In the genomic region with DNA sequence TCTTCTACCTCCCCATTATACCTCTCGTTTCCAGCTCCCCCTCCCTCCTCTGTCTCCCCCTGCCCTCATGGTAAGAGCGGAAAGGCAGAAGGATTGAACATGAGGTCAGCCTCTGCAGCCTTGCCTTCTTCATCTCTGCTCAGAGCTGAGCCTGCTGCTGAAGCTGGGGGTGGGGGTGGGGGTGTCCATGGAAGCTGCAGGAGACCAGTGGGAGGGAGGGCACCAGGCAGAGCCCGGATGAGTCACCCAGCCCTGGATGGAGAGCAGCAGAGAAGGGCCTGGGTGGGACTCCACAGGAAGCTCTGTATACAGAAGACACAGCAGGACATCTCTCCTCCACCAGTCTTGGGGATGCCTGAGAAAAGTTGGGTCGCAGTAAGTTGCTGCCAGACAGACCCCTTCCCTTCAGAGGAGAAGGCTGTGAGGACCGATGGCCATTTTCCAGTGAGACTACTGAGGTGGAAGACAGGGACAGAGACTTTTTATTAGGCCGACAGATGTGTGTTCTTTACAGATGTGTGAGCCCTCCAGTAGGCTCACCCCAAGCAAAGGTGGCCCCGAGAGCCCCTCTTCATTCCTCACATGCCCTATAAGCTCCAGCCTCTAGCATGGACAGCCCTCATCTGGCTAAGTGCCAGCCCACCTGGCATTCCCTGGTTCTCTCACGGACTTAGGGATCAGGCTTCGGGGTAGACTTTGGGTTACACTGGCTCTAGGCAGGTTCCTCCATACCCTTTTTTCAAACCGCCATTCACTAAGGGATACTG, we compare ENCODE assay signal across 11 mouse cellular contexts. TPM values are rescaled to one million over a fixed set of nuclear protein-coding genes. Genes with fewer than 3 reads are reported as not detected.
A peak's percentile ranks its signal among the peaks of the same experiment; 100 is the strongest.
DNase-seq lines count a peak whose midpoint lies in the region; ATAC-seq and TF ChIP-seq lines count a peak whose summit lies in the region.
"Had no signal": no experiment of that assay in that cellular context is flagged by ENCODE, and none has a peak within 500 bp of the region (broad histone marks: within the 10 kb centered on the region; RNA-seq: fewer than 3 reads in every experiment).

No protein-coding gene starts in this region.

- H3K4me2 ChIP-seq in heart, embryonic 13.5 days = no peak overlapping the region
- H3K4me2 ChIP-seq in heart, embryonic 11.5 days = no peak overlapping the region
- no peak overlapping the region for H3K4me2 ChIP-seq in midbrain, embryonic 11.5 days
- no peak overlapping the region for H3K4me2 ChIP-seq in midbrain, postnatal 0 days (ENCODE audit: low read depth, low read length, poor library complexity, severe bottlenecking)
- no peak overlapping the region for H3K4me2 ChIP-seq in stomach, embryonic 16.5 days (ENCODE audit: low read depth, low read length)
- H3K4me2 ChIP-seq: hindbrain, embryonic 15.5 days; kidney, embryonic 15.5 days had no signal

- H3K4me1 ChIP-seq in heart, embryonic 13.5 days = peaks cover 33% of the 10 kb centered on the region
- H3K4me1 ChIP-seq in heart, embryonic 11.5 days (ENCODE audit: control insufficient read depth, insufficient read depth, low read length) = peaks cover 20% of the 10 kb centered on the region
- H3K4me1 ChIP-seq in midbrain, embryonic 11.5 days (ENCODE audit: control insufficient read depth, insufficient read depth, low read length) = no peaks in the 10 kb centered on the region
- H3K4me1 ChIP-seq in midbrain, postnatal 0 days (ENCODE audit: insufficient read depth, low read length) = 0 out of 2 replicates have a peak, but pooled peaks cover 2% of the 10 kb centered on the region
- H3K4me1 ChIP-seq in stomach, embryonic 16.5 days (ENCODE audit: control insufficient read depth, insufficient read depth, low read length) = peaks cover 28% of the 10 kb centered on the region

- peak; percentile 67 for DNase-seq in midbrain, embryonic 11.5 days (ENCODE audit: low spot score, missing footprints)
- DNase-seq in midbrain, postnatal 0 days (ENCODE audit: low spot score) = no peak
- DNase-seq in adrenal gland, postnatal 14 days = peak; percentile 77
- DNase-seq in thymus, postnatal 36 days = no peak
- DNase-seq: layer of hippocampus, adult 9-11 months had no signal

- no peaks in the 10 kb centered on the region for H3K36me3 ChIP-seq in heart, embryonic 13.5 days
- H3K36me3 ChIP-seq in heart, embryonic 11.5 days (ENCODE audit: control insufficient read depth, insufficient read depth, low read length) = no peaks in the 10 kb centered on the region
- no peaks in the 10 kb centered on the region for H3K36me3 ChIP-seq in midbrain, embryonic 11.5 days (ENCODE audit: control insufficient read depth, insufficient read depth, low read length)
- H3K36me3 ChIP-seq in midbrain, postnatal 0 days (ENCODE audit: insufficient read depth, low read length) = no peaks in the 10 kb centered on the region
- H3K36me3 ChIP-seq in stomach, embryonic 16.5 days (ENCODE audit: control insufficient read depth, insufficient read depth, low read length) = no peaks in the 10 kb centered on the region
- H3K36me3 ChIP-seq: hindbrain, embryonic 15.5 days had no signal

- 64% methylated on average over 10 of the region's 10 CpGs for WGBS in heart, embryonic 13.5 days
- 61% methylated on average over 10 of the region's 10 CpGs for WGBS in heart, embryonic 11.5 days (ENCODE audit: insufficient replicate concordance)
- 68% methylated on average over 10 of the region's 10 CpGs for WGBS in midbrain, embryonic 11.5 days
- 78% methylated on average over 10 of the region's 10 CpGs for WGBS in midbrain, postnatal 0 days
- WGBS in stomach, embryonic 16.5 days = 59% methylated on average over 10 of the region's 10 CpGs

- peak overlapping the region; percentile 42; the same call in 1 of the 2 replicates for H3K9ac ChIP-seq in heart, embryonic 13.5 days
- no peak overlapping the region for H3K9ac ChIP-seq in heart, embryonic 11.5 days (ENCODE audit: low read depth, low read length)
- H3K9ac ChIP-seq in midbrain, embryonic 11.5 days (ENCODE audit: low read length) = no peak overlapping the region
- no peak overlapping the region; the same call in 1 of the 2 replicates for H3K9ac ChIP-seq in midbrain, postnatal 0 days (replicated peaks; ENCODE audit: low read length, poor library complexity, severe bottlenecking)
- H3K9ac ChIP-seq in stomach, embryonic 16.5 days (ENCODE audit: low read length) = peak overlapping the region; percentile 26
- H3K9ac ChIP-seq: hindbrain, embryonic 15.5 days; kidney, embryonic 15.5 days had no signal

- H3K27me3 ChIP-seq in heart, embryonic 13.5 days (replicated peaks) = peaks cover 13% of the 10 kb centered on the region; the same call in 1 of the 2 replicates
- H3K27me3 ChIP-seq in heart, embryonic 11.5 days (ENCODE audit: control insufficient read depth, insufficient read depth, low read length) = peaks cover 9% of the 10 kb centered on the region; the same call in 1 of the 2 replicates
- no peaks in the 10 kb centered on the region for H3K27me3 ChIP-seq in midbrain, embryonic 11.5 days (ENCODE audit: control insufficient read depth, insufficient read depth, low read length)
- no peaks in the 10 kb centered on the region for H3K27me3 ChIP-seq in midbrain, postnatal 0 days (ENCODE audit: insufficient read depth, low read length)
- no peaks in the 10 kb centered on the region for H3K27me3 ChIP-seq in stomach, embryonic 16.5 days (ENCODE audit: control insufficient read depth, insufficient read depth, low read length)
- H3K27me3 ChIP-seq: hindbrain, embryonic 15.5 days; kidney, embryonic 15.5 days had no signal

- no peak for ATAC-seq in heart, embryonic 13.5 days (ENCODE audit: extremely low read depth, insufficient number of reproducible peaks, low FRiP score, low TSS enrichment)
- no peak for ATAC-seq in heart, embryonic 11.5 days (replicated peaks; ENCODE audit: insufficient number of reproducible peaks, low FRiP score, low TSS enrichment)
- ATAC-seq in midbrain, embryonic 11.5 days (ENCODE audit: low FRiP score) = no peak
- ATAC-seq in midbrain, postnatal 0 days (ENCODE audit: low FRiP score) = no peak
- ATAC-seq in stomach, embryonic 16.5 days (ENCODE audit: insufficient read depth, low FRiP score) = peak; percentile 41
- ATAC-seq in megakaryocyte progenitor cell, adult 5-6 weeks (replicated peaks; ENCODE audit: poor library complexity) = no peak

- no peak overlapping the region for H3K27ac ChIP-seq in heart, embryonic 13.5 days (replicated peaks)
- no peak overlapping the region for H3K27ac ChIP-seq in heart, embryonic 11.5 days (ENCODE audit: low read depth, low read length)
- H3K27ac ChIP-seq in midbrain, embryonic 11.5 days (ENCODE audit: low read depth, low read length) = no peak overlapping the region
- no peak overlapping the region for H3K27ac ChIP-seq in midbrain, postnatal 0 days (ENCODE audit: low read depth, low read length)
- 0 out of 2 replicates have a peak overlapping the region, but pooled peaks have one; percentile 27 for H3K27ac ChIP-seq in stomach, embryonic 16.5 days (ENCODE audit: low read length)
- H3K27ac ChIP-seq: kidney, embryonic 15.5 days had no signal

- H3K9me3 ChIP-seq in heart, embryonic 13.5 days = no peaks in the 10 kb centered on the region
- no peaks in the 10 kb centered on the region for H3K9me3 ChIP-seq in heart, embryonic 11.5 days (replicated peaks; ENCODE audit: control insufficient read depth, low read length)
- H3K9me3 ChIP-seq in midbrain, embryonic 11.5 days (ENCODE audit: control insufficient read depth, low read length) = no peaks in the 10 kb centered on the region
- H3K9me3 ChIP-seq in midbrain, postnatal 0 days (ENCODE audit: low read length) = no peaks in the 10 kb centered on the region
- H3K9me3 ChIP-seq in stomach, embryonic 16.5 days (replicated peaks; ENCODE audit: control insufficient read depth, low read length) = no peaks in the 10 kb centered on the region
- H3K9me3 ChIP-seq: hindbrain, embryonic 15.5 days; kidney, embryonic 15.5 days had no signal

- TF ChIP-seq CTCF in midbrain, postnatal 0 days (IDR thresholded peaks at IDR 0.05) = no peak

- H3K4me3 ChIP-seq in heart, embryonic 13.5 days = no peak overlapping the region
- H3K4me3 ChIP-seq in heart, embryonic 11.5 days (ENCODE audit: low read depth, low read length) = no peak overlapping the region
- H3K4me3 ChIP-seq in midbrain, embryonic 11.5 days (ENCODE audit: low read depth, low read length) = no peak overlapping the region
- no peak overlapping the region for H3K4me3 ChIP-seq in midbrain, postnatal 0 days (ENCODE audit: low read depth, low read length)
- H3K4me3 ChIP-seq in stomach, embryonic 16.5 days (replicated peaks; ENCODE audit: low read length) = no peak overlapping the region
- H3K4me3 ChIP-seq: hindbrain, embryonic 15.5 days; kidney, embryonic 15.5 days had no signal

RNA-seq across cellular contexts. Expression of a gene that starts 13.4 kb away (rescaled TPM):
- polyA plus RNA-seq in heart, embryonic 13.5 days (2015; fragmentation: Nextera tagmentation; extraction: Ambion mirVana) = 32.9 and 35.4 TPM in 2 replicates
- 44.4 and 48.9 TPM in 2 replicates for polyA plus RNA-seq in heart, embryonic 11.5 days (2014; fragmentation: Nextera tagmentation; extraction: Ambion mirVana)
- 5.3 and 5.7 TPM in 2 replicates for polyA plus RNA-seq in midbrain, embryonic 11.5 days (2014; fragmentation: Nextera tagmentation; extraction: Ambion mirVana)
- total RNA-seq in midbrain, postnatal 0 days (2014; rRNA removed) = 21.5 and 47.7 TPM in 2 replicates
- polyA plus RNA-seq in midbrain, postnatal 0 days (2015; fragmentation: Nextera tagmentation; extraction: Ambion mirVana) = 11.0 and 12.1 TPM in 2 replicates
- 20.2 and 77.9 TPM in 2 replicates for total RNA-seq in adrenal gland, postnatal 14 days (2021)
- polyA plus RNA-seq in stomach, embryonic 16.5 days (2015; fragmentation: Nextera tagmentation; extraction: Ambion mirVana) = 95.6 and 106 TPM in 2 replicates
- 50.4 and 59.3 TPM in 2 replicates for total RNA-seq in megakaryocyte progenitor cell, adult 5-6 weeks (2015)
- total RNA-seq in megakaryocyte progenitor cell, adult 5-6 weeks (2017) = 23.1 and 31.2 TPM in 2 replicates

RNA-seq across cellular contexts. Expression of a gene that starts 17.6 kb away (rescaled TPM):
- 25.6 and 26.3 TPM in 2 replicates for polyA plus RNA-seq in heart, embryonic 13.5 days (2015; fragmentation: Nextera tagmentation; extraction: Ambion mirVana)
- 15.4 and 16.0 TPM in 2 replicates for polyA plus RNA-seq in heart, embryonic 11.5 days (2014; fragmentation: Nextera tagmentation; extraction: Ambion mirVana)
- 10.8 and 11.2 TPM in 2 replicates for polyA plus RNA-seq in midbrain, embryonic 11.5 days (2014; fragmentation: Nextera tagmentation; extraction: Ambion mirVana)
- 12.3 and 30.0 TPM in 2 replicates for total RNA-seq in midbrain, postnatal 0 days (2014; rRNA removed)
- polyA plus RNA-seq in midbrain, postnatal 0 days (2015; fragmentation: Nextera tagmentation; extraction: Ambion mirVana) = 6.9 and 8.9 TPM in 2 replicates
- total RNA-seq in adrenal gland, postnatal 14 days (2021) = 39.7 and 55.7 TPM in 2 replicates
- 105 and 111 TPM in 2 replicates for polyA plus RNA-seq in stomach, embryonic 16.5 days (2015; fragmentation: Nextera tagmentation; extraction: Ambion mirVana)
- 34.3 and 41.2 TPM in 2 replicates for total RNA-seq in megakaryocyte progenitor cell, adult 5-6 weeks (2015)
- 63.1 and 89.4 TPM in 2 replicates for total RNA-seq in megakaryocyte progenitor cell, adult 5-6 weeks (2017)

RNA-seq across cellular contexts. Expression of a gene that starts 28.2 kb away (rescaled TPM):
- 23.0 and 28.0 TPM in 2 replicates for polyA plus RNA-seq in heart, embryonic 13.5 days (2015; fragmentation: Nextera tagmentation; extraction: Ambion mirVana)
- polyA plus RNA-seq in heart, embryonic 11.5 days (2014; fragmentation: Nextera tagmentation; extraction: Ambion mirVana) = 13.7 and 18.9 TPM in 2 replicates
- 8.5 and 14.8 TPM in 2 replicates for polyA plus RNA-seq in midbrain, embryonic 11.5 days (2014; fragmentation: Nextera tagmentation; extraction: Ambion mirVana)
- total RNA-seq in midbrain, postnatal 0 days (2014; rRNA removed) = 17.0 and 31.5 TPM in 2 replicates
- polyA plus RNA-seq in midbrain, postnatal 0 days (2015; fragmentation: Nextera tagmentation; extraction: Ambion mirVana) = 22.4 and 22.6 TPM in 2 replicates
- 16.6 and 21.5 TPM in 2 replicates for total RNA-seq in adrenal gland, postnatal 14 days (2021)
- polyA plus RNA-seq in stomach, embryonic 16.5 days (2015; fragmentation: Nextera tagmentation; extraction: Ambion mirVana) = 19.6 and 20.0 TPM in 2 replicates
- 9.8 and 14.7 TPM in 2 replicates for total RNA-seq in megakaryocyte progenitor cell, adult 5-6 weeks (2015)
- total RNA-seq in megakaryocyte progenitor cell, adult 5-6 weeks (2017) = 6.7 and 7.1 TPM in 2 replicates

Comparison
In these comparisons a context has a peak if more than half of its experiments do, and no peak if none do; other contexts are left out.
1. H3K9ac ChIP-seq: peak in heart, embryonic 13.5 days (single experiment) and stomach, embryonic 16.5 days (single experiment); none in heart, embryonic 11.5 days (single experiment), midbrain, embryonic 11.5 days (single experiment) and midbrain, postnatal 0 days (single experiment).
2. DNase-seq: peak in midbrain, embryonic 11.5 days (single experiment) and adrenal gland, postnatal 14 days (single experiment); none in midbrain, postnatal 0 days (single experiment) and thymus, postnatal 36 days (0 of 2).